Mouse (Mus musculus): ENCODE results near the gene Spata2. TPM values are rescaled to one million over a fixed set of nuclear protein-coding genes. Genes with fewer than 3 reads are reported as not detected.
A peak's percentile ranks its signal among the peaks of the same experiment; 100 is the strongest.

The Spata2 gene
- polyA plus RNA-seq, 1 experiment from 2014 or later: 8.3 TPM

DNA sequence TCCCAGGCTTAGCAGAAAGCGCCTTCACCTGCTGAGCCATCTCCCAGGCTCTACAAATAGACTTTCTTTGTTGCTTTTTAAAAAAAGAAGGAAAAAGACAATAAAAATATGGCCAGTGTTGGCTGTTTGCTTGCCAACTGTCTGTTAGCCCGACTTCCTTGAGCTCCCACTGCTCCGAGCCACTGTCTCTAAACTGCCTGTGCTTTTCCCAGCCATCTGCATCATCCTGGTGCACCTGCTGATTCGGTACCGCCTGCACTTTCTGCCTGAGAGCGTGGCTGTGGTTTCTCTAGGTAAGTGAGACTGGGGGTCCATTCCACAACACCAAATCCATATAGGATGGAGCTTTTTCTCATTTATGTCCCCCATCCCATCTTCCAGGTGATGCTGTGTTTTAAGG lies 58.1 kb downstream of the Spata2 start:
- peaks cover 17% of the 10 kb centered on the region for H3K4me1 ChIP-seq (ENCODE audit: control insufficient read depth, low read depth, low read length)
- peaks cover 21% of the 10 kb centered on the region for H3K36me3 ChIP-seq (ENCODE audit: control insufficient read depth, insufficient read depth)
- no peak overlapping the region for H3K9ac ChIP-seq (ENCODE audit: low read depth, low read length)
- no peak overlapping the region for H3K4me3 ChIP-seq (ENCODE audit: low read depth, low read length)
- H3K9me3 ChIP-seq (replicated peaks; ENCODE audit: control insufficient read depth, low read length): no peaks in the 10 kb centered on the region
- no peaks in the 10 kb centered on the region for H3K27me3 ChIP-seq (ENCODE audit: control insufficient read depth, insufficient read depth, low read depth, low read length)
- 86% methylated on average over 6 of the region's 6 CpGs for WGBS (ENCODE audit: insufficient replicate concordance)
- H3K4me2 ChIP-seq (ENCODE audit: low read depth, low read length): no peak overlapping the region
- no peak overlapping the region for H3K27ac ChIP-seq (ENCODE audit: low read length)
- no peak for ATAC-seq (ENCODE audit: low read depth)

DNA sequence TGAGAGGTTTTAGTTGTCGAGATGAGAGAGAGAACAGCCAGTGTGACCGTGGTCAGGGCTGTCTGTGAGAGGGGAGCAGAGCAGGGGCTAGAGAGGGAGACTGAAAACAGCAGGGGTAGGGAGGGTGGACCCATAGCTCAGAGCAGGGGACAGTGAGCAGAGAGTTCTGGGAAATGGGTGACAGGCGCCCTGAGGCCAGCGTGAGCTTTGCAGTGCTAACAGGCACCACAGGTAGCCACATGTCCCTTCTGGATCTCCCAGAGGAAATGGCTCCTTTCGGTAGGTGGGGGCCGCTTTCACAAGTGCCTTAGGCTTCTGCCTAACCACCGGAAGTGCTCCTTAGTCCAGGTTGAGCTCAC lies 61.3 kb downstream of the Spata2 start:
- ATAC-seq (ENCODE audit: low read depth): peak; percentile 67
- Histone ChIP-seq H3K27me3 (ENCODE audit: control insufficient read depth, insufficient read depth, low read depth, low read length) (no peaks in the 10 kb centered on the region), H3K36me3 (ENCODE audit: control insufficient read depth, insufficient read depth) (peaks cover 39% of the 10 kb centered on the region), H3K9ac (ENCODE audit: low read depth, low read length) (peak overlapping the region; percentile 48), H3K27ac (ENCODE audit: low read length) (peak overlapping the region; percentile 95), H3K4me2 (ENCODE audit: low read depth, low read length) (no peak overlapping the region), H3K4me3 (ENCODE audit: low read depth, low read length) (0 out of 2 replicates have a peak overlapping the region, but pooled peaks have one; percentile 9), H3K9me3 (replicated peaks; ENCODE audit: control insufficient read depth, low read length) (no peaks in the 10 kb centered on the region), H3K4me1 (ENCODE audit: control insufficient read depth, low read depth, low read length) (peaks cover 21% of the 10 kb centered on the region)
- WGBS (ENCODE audit: insufficient replicate concordance): 77% methylated on average over 7 of the region's 7 CpGs

Other genes with a start within 250 kb of the Spata2 start
- gene B4galt5, start 143.7 kb downstream of the Spata2 start, polyA plus RNA-seq (2015; fragmentation: Nextera tagmentation; extraction: Ambion mirVana): 1.3 and 1.5 TPM in 2 replicates
- gene Slc9a8, start 71.2 kb downstream of the Spata2 start, polyA plus RNA-seq (2015; fragmentation: Nextera tagmentation; extraction: Ambion mirVana): 14.7 and 15.1 TPM in 2 replicates
- gene Rnf114, start 242 bp downstream of the Spata2 start, polyA plus RNA-seq (2015; fragmentation: Nextera tagmentation; extraction: Ambion mirVana): 35.6 and 36.7 TPM in 2 replicates
- gene Snai1, start 45.3 kb upstream of the Spata2 start, polyA plus RNA-seq (2015; fragmentation: Nextera tagmentation; extraction: Ambion mirVana): 1.5 TPM in 2 replicates
- 168 and 175 TPM in 2 replicates for gene Ube2v1, start 139.2 kb upstream of the Spata2 start, polyA plus RNA-seq (2015; fragmentation: Nextera tagmentation; extraction: Ambion mirVana)
- gene Gm20431, start 168.6 kb upstream of the Spata2 start, polyA plus RNA-seq (2015; fragmentation: Nextera tagmentation; extraction: Ambion mirVana): not detected in 2 replicates
- gene Cebpb, start 196.0 kb upstream of the Spata2 start, polyA plus RNA-seq (2015; fragmentation: Nextera tagmentation; extraction: Ambion mirVana): 0.46 and 0.61 TPM in 2 replicates
- 13.7 and 14.0 TPM in 2 replicates for gene Tmem189, start 196.9 kb upstream of the Spata2 start, polyA plus RNA-seq (2015; fragmentation: Nextera tagmentation; extraction: Ambion mirVana)

Measured in liver, embryonic 16.5 days (tissue).